Mouse (Mus musculus) liver (tissue): Measurements from ENCODE around the gene Tmem131l.

Experiments used
- DNase-seq: peaks from one replicate; pipeline ENCODE4 v3.0.0-alpha.2; 2020; ENCODE audit warnings: mixed read lengths

Gene Tmem131l

DNA sequence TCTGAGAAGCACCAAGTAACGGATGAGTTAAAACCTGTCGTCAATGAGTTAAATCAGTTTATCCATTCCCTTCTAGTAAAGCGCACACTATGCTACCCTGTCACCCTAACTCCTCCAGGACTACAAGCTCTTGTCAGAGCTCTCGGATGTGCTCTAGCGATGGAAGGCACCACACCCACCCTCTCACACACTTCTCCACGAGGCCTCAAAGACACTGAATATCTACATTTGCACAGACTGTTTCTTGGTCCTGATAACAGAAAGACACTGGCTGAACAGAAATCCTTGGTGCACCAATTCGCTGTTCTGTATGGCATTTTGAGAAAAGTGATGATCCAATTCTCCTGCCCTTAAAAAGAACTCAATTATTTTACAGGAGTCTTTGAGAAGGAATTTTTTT is 34.0 kb downstream of the Tmem131l start:
- DNase-seq = peak; percentile 79

DNA sequence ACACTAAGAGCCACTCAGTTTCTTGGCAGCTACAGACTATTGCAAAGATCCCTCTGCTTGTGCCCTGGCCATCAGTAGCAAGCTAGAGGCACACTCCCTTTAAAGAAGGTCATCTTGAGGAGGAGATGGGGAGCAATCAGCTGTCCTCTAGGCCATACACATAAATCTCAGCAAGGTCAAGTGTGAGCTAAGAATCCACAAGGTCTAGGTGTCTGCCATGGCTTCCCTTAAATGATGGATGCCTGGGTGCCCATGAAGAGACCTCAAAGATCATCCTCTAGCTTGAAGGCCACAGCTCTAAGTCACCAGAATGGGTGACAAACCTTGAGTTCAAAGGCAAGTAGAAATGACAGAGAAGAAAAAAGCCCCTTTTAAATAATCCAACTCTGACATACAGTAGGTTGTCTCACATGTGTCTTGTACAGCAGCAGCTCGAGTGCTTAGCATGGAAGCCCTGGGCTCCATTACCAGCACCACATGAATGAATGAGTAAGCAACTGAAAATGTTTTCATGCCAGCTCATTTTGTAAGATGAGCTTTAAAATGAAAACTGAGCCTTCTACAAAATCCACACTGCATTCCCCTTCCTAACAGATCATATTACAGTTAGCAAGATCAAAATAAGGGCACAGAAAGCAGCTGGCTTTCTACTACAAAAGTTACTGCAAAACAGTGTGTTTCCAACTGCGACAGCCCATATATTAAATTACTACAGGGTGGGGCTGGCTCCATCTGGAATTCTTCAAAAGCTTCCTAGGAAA is 35.5 kb downstream of the Tmem131l start:
- DNase-seq = no peak

DNA sequence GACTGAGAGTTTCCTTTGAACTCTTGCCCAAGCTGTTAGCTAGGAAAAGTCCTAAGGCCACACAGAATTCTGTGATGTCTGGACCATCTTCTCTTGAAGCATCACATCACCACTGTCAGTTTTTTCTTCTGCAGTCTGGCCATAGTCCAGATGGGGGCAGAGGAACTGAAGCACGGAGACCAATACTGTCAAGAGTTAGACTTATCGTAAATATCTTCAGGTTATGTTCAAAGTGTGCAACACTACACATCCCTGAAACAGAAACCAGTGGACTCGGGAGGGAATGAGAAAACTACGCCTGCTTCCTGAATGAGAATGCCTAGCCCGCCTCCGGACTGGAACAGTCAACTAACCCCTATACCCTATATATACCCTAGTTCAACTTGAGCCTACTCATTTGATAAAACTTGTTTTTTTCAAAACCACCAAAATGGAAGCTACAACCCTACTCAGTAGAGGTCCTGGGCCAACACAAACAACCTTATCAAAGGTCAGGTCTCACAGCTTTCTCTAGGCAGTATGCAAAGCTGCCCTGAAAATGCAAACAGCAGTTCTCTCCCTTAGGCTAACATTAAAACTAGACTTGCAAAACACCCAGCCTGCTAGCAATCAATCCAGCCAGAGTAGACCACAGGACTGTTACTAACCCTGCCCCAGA is 37.4 kb downstream of the Tmem131l start:
- no peak for DNase-seq

DNA sequence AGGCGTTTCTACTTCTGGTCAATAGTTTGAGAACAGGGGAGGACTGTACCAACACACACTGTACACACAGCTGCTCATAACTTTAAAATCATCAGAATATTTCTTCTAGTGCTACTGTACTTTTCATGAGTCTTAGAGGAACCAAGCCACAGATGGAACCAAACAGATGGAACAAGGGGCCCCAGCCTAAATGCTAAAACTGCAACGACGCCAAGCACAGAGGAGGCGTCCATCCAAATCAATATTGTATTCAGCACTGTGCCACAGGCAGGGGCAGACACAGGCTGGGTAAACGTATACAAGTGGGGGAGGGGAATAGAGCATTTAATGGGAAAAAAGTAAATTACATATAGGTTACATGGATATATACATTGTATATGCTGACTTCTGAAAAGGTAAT is 42.4 kb downstream of the Tmem131l start:
- no peak for DNase-seq

DNA sequence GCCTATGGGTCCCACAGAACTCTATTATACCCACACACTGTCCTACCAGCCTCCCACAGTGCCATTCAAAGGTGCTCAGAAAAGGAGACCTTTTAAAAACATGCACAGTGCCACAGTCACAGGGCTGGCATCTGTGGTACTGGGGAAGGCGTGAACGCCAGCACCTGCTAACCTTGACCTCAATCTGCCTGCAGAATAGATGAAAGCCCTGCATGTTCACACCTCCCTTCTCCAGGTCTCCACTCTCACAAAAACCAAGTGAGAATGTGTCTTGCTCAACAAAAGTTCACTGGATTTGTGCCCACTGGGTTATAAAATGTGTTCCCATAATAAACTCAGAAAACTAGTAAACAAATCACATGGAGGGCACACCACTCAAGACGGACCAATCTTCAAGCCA is 42.9 kb downstream of the Tmem131l start:
- no peak for DNase-seq

DNA sequence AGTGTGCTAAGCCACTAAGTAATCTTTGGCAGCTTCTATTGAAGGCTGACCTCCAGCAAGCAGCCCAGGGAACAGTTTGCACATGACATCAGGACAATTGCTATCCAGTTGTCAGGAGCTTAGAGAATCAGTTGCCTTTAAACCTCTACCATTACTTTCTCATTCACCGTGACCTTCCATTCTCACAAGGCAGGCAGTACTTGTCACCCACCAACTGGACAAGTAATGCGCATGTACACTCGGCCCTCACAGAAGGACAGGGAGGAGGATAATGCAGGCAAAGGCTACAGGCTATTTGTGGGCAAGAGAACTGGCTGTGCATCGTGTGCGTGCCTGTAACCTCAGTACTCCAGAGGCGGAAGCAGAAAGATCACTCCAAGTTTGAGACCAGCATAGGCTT is 43.9 kb downstream of the Tmem131l start:
- DNase-seq = no peak

DNA sequence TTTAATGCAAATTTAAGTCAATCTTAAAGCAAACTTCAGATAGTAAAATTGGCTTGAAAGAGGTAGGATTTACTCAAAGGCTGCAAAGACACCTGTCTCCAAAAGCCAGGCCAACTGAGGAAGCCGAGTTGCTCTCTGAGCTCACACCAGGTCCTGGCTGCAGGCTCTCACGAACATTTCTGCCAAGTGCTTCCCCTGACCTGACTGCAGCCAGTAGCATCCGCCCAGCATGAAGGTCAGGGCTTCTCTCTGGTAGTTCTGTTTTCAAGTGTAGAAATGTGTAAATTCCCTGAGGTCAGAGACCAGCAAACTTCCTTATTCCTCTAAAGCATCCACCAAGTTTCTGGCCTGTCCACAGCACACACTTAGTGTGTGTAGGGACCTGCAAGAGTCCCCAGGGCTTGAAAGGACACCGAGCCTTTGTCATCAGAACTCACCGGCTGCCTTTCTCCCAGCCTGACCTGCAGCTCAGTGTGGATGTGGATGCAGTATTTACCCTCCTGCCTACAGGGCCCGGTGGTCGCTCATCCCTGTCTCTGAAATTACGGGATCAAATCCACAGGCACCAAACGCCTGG is 44.6 kb downstream of the Tmem131l start:
- no peak for DNase-seq

DNA sequence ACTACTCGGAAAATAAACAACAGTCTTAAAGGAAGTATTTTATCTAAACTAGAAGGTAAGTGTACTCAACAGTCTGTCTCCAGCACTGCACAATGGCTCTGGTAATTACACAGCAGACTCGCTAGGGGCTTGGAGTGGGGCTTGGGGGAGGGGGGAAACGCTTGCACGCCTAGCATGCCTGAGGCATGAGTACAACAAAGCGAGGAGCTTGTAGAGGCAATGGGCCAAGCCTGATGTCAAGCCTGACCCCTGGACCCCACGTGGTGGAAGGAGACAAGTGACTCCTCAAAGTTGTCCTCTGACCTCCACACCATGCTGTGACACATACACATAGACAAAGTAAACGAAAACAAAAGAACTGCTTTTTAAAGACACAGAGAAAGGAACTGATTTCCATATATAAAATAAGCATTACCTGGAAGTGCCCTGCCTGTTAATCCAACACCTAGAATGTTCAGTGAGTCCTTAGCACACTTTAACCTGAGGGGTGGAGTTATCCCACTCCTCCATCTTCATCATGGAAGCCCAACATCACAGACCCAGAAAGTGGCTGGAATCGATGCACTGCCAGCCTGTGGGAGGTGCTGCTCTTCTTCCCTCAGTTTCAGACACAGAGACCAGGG is 45.6 kb downstream of the Tmem131l start:
- DNase-seq = peak; percentile 37

DNA sequence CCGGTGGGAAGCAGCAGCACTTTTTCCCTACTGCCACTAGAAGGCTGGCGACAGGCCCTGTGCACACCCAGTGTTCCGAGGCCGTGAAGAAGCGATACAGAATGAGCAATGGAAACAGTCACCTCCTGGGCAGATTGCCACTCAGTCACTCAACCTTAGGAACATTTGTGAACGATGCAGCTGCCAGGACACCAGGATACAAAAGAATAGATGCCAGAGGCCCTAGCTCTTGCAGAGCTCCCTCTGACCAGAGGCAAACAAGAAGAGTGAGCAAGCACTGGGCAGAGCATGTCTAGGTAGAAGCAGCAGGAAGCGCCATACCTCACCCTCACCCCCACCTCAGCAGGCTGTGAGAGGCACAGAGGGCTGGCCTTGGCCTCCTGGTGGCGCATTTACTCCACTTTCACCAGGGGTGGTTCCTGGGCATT is 46.9 kb downstream of the Tmem131l start:
- no peak for DNase-seq

DNA sequence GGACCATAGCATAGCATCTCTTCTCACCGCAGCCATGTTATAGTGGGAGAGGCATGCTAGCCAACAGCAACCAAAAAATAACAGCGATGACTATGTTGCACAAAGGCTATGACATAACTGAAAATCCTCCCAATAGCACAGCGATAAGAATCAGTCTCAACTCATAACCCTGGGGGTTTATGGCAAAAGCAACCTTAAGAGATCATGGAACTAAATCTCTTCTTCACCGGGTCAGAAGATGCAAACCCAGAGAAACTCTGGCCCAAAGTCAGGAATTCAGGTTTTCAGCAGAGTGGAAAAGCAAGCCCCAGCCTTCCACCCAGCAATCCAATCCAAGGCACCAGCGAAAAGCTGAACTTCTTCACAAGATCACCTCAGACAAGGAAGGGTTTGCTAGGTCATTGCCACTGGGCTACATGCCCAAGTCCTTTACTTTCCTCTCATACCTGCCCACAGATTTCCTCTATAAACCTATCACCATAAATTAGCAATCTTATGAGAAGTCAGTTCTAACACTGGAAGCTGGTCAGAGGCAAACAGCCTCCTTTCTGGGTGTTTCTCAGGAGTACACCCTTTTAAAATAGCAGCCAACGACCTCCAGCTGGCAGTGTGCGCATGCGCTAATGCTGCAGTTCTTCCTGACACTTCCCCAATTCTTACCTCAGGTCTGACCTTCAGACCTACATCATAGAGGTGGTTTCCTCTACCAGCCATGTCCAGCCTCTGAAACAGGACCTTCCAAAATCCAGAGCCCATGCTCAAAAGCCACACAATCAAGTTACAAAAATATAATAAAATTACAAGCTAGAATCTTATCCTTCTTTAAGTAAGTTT is 48.1 kb downstream of the Tmem131l start:
- no peak for DNase-seq

DNA sequence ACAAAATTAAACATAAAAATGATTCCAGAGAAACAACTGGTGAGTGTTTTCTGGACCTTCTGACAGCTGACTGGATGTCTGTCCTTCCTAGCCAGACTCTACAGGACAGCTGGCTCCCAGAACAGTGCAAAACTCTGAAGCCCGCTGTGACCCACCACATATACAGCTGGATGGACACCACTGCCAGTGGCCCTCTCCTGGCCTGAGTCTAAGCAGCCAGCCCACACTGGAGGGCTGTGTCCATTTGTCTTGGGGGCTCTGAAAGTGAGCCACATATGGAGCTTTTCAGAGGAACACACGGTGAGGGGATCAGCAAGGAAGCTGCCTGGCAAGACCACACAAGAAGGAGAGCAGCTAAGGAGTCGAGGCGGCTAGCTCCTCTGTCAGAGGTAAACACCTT is 51.8 kb downstream of the Tmem131l start:
- DNase-seq = no peak

DNA sequence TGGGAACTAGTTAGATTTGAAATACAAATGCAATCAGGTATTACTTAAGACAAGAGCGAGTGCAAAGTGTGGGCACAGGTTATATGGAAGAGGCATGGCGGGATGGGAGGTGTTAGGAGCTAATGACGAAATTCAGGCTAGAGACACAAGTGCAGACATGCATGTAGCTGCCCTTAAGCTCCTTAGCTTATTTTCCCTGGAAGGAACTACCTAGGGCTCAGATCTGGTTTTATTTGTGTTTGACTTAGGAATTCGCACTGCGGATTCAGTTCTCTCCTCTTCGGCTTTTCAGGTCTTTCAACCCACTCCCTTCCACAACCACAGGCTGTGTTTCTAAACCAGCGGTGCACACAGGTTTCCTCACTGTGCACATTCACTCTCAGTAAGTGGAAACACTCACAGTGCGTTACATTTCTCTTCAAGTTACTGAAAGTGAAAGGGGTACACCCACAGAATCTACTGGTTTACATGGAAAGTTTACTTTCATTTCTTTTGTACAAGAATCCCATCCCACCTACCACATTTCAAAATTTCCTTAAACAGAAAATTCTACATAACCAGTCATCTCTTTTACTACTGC is 52.4 kb downstream of the Tmem131l start:
- DNase-seq = no peak

DNA sequence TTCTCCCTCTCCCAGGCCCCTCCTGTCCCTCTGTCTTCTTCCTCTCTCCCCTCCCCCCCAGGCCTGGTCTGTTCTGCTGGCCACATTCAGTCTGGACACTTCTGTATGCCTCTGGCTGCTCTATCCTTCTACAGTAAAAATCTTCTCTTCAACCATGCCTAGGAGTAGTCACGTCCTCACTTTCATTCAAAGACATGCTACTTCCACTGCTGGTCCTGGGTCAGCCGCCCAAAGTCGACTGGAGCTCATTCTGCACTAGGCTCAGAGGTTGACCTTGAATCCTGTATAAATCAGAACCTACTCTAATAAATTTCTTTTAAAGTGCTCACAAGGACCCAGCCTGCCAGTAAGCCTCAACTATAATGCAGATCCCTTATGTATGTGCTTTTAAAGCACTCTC is 53.2 kb downstream of the Tmem131l start:
- DNase-seq = no peak

DNA sequence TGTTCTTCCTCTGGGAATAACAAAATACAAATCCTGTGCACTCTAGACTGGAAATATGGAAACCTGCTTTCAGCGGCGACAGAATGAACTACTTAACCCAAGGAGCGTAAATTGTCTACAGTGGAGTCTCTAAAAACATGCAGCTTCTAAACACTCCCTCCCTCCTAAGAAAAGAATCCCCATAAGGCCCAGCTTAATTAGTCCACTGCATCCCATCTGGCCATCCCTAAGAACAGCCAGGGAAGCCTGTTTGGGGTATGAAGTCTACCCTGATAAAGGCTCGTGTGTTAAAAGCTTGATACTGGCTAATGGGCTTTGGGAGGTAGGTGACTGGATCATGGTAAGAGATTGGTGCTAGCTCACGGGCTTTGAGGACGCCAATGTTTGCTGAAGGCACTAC is 54.5 kb downstream of the Tmem131l start:
- no peak for DNase-seq

DNA sequence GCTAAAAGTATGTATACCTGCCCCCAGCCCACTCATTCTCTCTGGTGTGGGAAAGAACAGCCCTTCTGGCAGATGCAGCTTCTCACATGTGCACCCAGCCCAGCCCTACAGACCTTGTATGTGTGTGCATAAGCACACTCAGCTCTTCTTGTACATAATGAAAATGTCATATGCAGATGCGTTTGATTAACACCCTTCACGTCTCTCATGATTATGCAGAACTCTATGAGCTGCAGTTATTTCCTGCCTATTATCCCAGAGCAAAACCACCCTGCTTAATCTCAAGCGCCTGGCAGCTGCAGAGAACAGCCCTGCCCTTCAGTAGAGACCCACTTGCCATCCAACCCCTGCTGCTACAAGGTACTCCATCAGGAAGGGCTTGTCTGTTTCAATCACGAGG is 55.6 kb downstream of the Tmem131l start:
- no peak for DNase-seq

DNA sequence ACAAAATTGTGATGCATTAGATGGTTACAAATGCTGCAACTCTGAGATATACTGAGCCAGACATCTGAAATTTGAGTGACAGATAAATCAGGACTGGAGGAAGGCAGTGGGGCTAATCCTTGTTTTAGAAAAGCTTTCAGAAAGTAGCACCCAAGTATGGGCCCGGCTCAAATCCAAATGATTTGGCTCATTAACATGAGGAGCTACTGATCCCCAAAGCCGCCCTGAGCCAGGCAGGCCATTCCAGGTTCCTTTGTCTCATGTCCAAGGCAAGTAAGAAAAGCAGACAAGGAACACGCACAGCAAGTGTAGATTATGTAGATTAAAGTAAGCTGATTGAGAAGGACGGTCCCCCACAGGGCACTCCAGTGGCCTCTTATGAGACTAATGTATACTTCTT is 57.2 kb downstream of the Tmem131l start:
- DNase-seq = no peak

DNA sequence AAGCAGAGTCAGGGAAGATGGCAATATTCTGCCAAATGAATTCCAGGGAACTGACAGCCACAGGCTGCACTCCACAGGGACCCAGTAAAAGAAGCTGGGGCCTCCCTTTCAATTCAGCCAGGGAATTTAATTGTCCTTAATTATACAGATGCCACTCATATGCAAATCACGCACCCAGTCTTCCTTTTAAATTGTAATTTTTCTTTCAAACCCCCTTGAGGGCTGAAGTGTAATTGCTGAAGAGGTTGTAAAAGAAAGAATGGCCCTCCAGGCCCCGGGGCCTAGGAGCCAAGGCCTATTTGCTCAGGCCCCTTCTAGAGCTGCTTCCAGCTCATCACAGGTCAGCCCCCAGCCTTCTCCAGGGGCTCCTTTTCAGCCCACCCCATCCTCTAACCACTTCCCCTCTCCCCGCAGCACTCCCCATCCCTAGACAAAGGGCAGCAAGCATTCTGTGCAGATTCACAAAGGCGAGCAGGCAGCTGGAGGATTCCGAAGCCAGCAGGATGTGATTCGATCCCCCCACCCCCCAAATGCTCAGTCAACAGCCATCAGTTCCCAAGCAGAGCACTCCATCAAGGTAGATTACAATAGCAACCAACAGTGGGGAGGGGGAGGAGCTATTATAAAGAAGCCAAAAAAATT is 59.6 kb downstream of the Tmem131l start:
- no peak for DNase-seq

DNA sequence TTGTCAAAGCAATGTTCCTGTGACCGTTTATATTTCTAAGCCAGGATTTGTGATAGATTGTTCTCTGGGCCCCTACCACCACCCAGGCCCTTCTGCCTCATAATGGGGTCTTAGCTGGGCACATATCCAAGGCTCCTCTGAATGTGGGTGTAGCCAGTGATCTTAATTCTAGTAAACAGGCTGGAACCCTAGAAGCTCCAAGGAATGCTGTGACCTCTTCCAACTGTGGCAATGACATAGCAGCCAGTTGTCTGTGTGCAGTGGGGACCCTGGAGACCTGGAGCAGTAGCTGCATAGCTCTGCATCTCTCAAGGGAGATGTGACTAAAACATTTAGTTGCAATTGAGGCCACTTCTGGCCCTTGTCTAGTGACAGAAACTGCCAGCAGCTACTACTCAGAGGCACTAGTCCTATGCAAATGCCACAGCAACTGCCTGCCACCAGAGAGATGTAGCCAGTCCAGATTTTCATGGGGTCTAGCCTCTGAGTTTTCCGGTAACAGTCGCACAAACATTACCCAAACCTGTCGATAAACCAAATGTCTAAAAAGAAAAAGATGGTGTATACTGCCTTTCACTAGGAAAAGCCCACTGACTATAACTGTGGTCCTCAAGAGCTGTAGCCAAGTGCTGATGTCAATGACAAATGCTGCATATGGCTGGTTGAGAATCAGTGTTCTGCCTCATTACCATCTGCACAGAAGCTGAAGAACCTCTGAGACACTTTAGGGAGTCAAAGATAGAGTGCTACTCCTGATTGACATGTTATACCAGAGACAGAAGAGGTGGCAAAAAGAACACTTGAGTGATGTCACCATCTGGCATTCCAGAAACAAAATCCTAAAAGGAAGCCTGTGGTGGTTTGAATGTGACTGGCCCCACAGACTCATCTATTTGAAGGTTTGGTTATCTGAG is 61.2 kb downstream of the Tmem131l start:
- DNase-seq = no peak

DNA sequence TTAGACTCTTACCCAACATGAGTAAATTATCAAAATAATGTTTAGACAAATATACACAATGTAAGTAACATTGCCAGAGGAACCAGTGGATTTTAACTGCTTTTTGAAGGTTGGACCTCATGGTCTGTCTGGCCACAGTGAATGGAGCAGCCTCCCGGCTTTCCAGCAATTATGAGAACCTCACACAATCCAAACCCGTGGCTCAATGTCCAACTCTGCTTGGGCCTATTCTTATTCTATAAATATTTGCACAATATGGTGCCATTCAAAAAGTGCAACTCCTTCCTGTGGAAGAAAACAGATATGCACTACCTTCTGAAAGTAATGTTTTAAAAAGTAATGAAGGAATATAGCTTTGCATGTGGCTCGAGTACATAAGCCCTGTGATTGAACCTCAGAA is 62.2 kb downstream of the Tmem131l start:
- no peak for DNase-seq

DNA sequence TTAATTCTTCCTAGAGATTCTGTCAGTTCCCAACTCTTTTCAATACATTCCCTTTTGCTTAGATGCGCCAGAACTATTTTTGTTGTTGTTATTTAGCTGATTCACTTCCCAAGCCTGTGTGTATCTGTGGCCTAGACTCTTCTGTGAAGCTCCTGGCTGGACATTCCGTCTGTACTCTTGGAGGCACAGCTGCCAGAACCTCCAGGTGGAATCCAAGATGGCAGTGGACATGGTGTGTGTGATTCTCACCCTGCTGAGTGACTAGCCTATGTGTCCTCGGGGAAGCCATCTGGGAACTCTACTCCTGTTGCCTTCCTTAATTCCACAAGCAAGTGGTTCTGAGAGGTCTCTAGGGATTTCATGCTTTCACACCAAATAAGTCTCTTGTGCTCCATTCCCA is 63.8 kb downstream of the Tmem131l start:
- no peak for DNase-seq

DNA sequence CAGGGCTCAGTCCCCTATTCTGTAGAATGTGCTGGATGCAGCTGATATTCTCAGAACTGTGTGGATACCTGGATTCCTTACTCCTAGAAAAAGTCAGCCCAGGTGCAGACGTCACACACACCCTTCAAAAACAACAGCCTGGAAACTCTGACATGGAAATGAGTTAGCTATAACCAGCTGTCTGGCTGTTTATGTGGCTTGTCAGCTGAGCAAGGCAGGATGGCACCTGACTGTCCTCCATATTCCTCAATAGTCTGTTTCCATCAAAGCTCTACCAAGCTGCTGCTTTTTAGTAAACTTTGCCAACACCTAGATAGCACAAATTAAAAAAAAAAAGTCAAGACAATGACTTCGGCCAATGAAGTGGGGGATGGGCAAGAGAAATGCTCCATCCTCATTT is 66.6 kb downstream of the Tmem131l start:
- DNase-seq = no peak
